Mouse (Mus musculus) cortical plate, adult 2 months (tissue): Measurements from ENCODE around the gene Wdr95.

Experiments
- CTCF ChIP-seq: fragments of 200-500 bp; IDR thresholded peaks from 2 replicates; pipeline ENCODE4 v1.5.1; 2011; ENCODE audit warnings: mild to moderate bottlenecking, control low read depth, low read length; ENCODE audit not compliant: insufficient read depth; ENCODE audit errors: extremely low read depth
- POLR2A ChIP-seq: fragments of 200-500 bp; IDR thresholded peaks from 2 replicates; pipeline ENCODE4 v1.6.1; 2011; ENCODE audit warnings: mild to moderate bottlenecking, low read length, control low read depth; ENCODE audit not compliant: insufficient read depth; ENCODE audit errors: extremely low read depth

DNA sequence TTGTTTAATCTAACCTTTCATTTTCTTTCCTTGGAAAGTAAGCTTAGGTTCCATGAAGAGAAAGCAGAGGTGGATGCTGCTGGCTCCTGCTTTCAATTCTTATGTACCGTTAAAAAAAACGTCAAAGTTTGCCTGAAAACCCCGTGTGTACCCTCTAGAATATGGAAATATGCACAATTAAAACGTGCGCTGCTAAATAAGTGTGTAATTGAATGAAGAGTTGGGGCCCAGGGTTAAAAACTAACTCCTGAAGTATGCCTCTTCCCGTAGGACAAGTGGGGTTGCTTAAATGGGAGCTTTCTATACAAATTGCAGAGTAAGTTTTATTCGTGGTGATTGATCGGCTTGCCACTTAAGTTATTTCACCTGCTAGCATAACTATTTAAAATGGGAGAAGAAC is 108.8 kb downstream of the Wdr95 start:
- TF ChIP-seq POLR2A (no peak), CTCF (no peak)
